Mouse (Mus musculus): ENCODE data around the gene Wfikkn2. TPM values are rescaled to one million over a fixed set of nuclear protein-coding genes. Genes with fewer than 3 reads are reported as not detected.
"Not testable (repeated sequence)": the region's sequence is repeated elsewhere in the genome, so short reads cannot be mapped to it uniquely, and the experiment has no call there.

Wfikkn2 gene
- total RNA-seq (2021), result 1 to 10 TPM; 2.0 to 2.2 TPM

DNA sequence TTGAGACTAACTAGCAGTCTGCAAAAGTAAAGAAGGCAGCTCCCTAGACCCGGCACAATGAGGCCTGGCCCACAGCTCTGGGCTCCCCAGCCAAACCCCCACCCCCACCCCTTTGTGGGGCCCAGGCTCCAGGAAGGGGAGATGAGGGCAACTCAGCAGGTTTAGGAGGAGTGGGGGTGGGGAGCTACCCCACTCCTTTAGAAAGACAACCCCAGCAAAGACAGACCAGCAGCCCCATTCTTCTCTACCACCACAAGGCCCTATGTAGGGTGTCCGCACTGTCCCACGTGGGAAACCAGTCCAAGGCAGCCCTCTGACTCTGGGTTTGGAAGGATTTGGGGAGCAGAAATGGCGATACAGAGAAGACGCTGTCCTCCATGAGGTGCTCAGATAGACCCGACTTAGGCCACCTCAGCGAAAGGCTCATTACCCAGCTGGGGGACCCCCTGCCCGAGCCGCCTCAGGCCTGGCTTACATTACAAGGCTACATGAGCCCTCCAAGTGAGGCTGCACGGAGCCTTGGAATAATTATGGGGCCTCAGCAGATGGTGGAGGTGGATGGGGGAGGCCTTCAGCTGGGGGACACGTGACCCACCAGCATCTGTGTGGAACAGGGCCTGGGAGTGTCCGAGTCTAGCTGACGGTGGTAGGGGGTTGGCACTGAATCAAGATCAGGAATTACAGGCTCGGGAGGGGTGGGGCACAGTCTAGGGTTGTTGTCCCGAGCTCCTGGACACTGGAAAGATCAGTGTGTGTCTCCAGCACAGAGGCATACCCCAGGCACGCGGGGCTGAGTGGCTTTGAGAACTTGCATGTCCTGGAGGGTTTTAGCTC lies at the start of gene Wfikkn2:
Gene Wfikkn2, minus strand, starts transcription at position 51 of the 834 bp plus-strand sequence.
- intact Hi-C loops (cut with DNase I), result no loop called here
- no peak for DNase-seq

DNA sequence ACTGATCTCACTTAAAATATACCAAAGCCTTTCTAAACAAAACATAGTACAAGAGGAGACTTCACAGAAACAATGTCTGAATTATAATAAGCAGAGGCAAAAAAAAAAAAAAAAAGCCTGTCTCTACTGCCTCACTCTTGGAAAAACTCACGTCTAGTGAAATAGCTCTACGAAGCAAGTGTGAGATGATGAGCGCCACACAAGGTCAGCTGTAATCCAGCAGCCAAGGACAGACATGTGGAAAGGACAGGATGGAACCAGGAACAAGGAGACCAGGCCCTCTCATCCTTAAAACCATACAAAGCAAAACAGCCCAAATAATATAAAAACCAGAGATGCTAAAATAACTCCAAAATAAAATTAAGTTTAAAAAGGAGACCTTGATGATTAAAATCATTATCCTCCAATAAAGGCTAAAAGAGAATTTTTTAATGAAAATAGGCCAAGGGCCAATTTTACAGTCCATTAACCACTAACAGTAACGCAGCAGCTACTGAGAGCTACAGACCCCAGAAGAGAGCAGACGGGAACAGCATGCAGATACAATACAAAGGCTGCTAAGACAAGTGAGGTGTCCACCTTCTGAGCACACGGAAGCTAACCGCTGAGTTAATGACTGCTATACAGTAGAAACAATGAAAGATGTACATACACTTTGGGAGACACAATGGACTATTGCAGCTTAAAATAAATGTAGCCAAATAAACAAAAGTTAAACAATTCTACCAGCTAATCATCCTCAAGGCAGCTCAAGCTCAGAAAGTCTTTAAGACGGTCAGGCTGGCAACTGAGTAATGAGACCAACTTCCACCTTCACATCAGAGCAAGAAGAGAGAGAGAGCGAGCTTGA lies 49.4 kb upstream of the Wfikkn2 start:
- DNase-seq, result no peak
- intact Hi-C loops (cut with DNase I), result no loop called here

DNA sequence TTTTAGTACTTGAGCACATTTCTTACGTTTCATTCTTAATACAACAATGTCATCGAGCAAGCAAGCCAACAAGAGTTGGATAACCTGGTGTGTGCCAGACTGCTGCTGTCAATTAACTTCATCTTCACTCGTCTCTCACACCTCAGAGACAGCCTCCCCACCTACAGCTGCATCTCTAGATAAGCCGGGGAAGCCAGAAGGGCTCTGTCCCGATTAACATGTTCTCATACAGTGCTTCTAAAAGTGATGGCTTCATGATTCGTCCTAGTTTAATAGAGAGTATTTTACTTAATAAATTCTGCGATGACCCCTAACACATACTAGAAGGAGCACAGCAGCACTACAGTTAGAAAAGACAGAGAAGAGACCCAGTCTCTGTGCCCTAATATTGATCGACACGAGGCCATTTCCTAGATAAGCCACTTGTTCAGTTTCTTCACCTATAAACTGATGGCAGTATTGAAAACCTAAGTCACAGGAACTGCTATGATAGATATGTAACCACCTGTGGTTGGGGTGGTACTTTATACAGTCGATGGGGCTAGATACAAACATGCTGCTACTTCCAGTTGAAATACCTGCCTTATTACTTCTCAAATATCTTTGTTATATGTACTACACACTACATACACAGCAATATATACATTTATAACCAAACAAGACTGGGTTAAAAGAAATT lies 44.4 kb upstream of the Wfikkn2 start:
- intact Hi-C loops (cut with DNase I), result loop anchor here (2.0 kb wide), 1 partner anchor 25 kb away; no protein-coding TSS in a partner anchor
- DNase-seq, result no peak

DNA sequence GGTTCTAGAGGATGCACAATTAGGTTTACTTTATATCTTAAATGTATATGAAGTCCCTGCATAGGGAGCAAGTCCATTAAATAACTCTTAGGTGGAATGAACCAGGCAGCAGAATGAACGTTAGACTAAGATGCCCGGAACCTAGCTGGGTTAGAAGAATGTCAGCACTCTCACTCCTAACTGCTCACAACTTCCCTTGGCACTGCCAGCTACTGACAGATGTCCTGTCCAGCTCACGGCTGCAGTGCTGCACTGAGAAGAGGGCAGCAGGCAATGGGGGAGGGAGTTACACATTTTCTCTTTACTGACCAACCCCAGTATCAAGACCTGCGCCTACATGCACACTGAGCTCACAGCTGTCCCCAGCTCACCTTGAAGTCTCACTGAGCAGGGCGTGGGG lies 41.3 kb upstream of the Wfikkn2 start:
- DNase-seq, result no peak

DNA sequence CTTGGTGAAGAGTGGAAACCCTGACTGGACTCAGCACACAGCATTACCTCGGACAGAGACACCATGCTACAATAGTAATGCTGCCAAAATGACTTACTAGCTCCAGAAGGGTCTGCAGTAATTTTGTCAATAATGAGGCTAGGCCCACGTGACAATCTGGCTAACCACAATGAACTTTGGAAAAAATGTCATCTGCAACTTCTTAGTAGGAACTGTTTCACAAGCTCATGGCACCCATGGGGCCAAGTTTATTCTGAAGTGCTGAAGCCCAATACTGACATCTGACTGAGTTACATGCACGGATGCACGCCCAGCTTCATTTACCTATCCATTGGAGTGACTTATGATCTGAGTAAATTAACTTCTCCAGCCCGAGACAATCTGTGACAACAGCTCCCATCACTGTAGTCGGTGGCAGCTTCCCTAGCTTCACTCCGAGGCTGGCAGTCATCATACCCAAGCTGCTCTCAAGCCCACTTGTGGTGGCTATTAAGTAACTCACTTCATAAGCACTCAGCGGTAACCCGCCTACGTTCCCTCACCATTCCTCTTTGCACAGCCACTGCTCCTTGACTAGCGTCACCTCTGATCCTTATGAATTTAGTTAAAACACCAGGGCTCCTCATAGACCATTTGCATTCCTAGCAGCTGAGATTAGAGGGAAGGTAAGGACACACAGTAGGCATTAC lies 40.2 kb upstream of the Wfikkn2 start:
- no peak for DNase-seq
- intact Hi-C loops (cut with DNase I), result loop anchor here (5.0 kb wide), 1 partner anchor 201 kb away; the partner anchor contains the start of gene Spata20

More for the DNA sequence above, 41.3 kb upstream of the Wfikkn2 start:
- intact Hi-C loops (cut with DNase I), result loop anchor here (5.0 kb wide), 1 partner anchor 200 kb away; the partner anchor contains the start of gene Spata20

DNA sequence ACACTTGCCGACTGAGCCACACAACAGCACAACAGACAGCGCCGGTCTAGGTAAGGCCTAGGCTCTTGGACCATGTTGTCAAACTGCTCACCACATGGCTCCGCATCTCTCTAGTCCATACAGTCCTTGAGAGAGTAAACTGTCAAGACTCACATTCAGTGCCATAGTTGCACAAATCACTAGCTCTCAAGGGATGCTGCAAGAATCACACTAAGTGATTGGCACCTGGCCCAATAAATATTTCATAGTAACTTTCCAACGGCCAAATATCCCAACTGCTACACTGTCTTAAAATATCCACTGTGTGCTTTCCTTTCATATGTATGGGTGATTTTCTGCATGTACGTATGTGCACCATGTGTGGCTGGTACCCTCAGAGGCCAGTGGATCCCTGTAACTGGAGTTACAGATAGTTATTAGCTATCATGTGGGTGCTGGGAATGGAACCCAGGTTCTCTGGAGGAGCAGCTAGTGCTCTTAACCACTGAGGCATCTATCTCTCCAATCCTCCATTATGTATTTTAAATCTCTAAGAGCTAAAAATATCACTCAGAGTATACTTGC lies 37.8 kb upstream of the Wfikkn2 start:
- intact Hi-C loops (cut with DNase I), result no loop called here
- no peak for DNase-seq

DNA sequence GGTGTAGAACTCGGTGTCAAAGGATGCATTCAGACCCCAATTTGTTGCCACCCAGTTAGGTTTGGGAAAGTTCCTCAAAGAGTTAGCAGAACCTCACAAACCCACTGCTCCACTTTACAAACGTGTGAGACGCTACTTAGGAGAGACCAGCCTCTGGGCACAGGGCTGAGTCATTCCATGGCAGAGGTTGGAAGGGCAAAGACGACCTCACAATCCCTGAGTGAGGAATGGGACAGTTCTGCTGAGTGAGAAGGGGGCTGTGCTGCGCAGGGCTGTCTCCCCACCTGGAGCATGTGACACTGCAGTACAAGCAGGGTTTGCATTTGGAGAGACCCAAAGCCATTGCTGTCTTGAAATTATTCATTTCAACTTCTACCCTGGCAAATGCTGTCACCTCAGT lies 36.5 kb upstream of the Wfikkn2 start:
- intact Hi-C loops (cut with DNase I), result no loop called here
- DNase-seq, result no peak

DNA sequence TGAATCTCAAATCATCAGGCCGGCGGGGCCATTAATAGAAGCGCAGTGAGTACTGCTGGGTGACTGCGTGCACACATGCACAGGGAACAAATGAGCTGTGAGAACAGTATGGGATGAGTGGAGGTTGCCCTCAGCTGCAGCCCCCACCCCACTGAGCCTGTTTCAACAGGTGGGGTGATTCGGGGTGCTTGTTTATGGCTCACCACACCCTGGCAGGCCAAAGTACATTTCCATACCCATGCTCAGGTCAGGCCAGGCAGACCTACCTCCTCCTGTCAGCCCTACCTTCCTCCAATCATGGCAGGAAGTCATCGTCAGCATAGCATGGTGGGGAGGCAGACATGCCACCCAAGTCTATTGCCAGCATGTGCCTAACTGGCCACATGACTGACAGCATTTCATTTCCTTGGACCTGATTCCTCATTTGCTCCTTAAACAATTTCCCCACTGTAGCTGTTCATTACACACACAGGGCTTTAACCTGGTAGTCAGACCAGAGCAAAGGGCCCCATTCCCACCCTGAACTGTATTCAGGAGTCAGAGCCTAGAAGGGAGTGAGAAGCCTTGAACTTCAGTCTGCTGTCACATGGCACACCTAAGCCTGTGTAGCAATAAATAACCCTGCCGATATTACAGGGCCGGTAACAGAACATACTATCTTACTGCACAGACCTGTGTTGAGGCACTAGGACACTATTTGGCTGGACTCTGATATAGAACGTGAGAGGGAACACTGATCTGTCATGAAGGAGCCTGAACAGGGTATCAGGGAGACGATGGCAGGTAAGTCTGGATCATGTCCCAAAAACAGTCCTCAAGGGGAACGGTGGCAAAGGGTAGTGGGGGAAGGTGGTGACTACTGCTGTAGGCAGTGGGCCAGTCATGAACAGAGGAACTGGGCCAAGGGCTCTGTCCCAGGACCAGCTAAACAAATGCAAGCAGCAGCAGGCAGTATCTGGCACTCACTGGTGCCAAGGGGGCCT lies 35.7 kb upstream of the Wfikkn2 start, which contains the start of gene Gm21885:
Gene Gm21885, plus strand, starts transcription at position 675 of the 983 bp plus-strand sequence.
- DNase-seq, result peak; percentile 64 to 74

DNA sequence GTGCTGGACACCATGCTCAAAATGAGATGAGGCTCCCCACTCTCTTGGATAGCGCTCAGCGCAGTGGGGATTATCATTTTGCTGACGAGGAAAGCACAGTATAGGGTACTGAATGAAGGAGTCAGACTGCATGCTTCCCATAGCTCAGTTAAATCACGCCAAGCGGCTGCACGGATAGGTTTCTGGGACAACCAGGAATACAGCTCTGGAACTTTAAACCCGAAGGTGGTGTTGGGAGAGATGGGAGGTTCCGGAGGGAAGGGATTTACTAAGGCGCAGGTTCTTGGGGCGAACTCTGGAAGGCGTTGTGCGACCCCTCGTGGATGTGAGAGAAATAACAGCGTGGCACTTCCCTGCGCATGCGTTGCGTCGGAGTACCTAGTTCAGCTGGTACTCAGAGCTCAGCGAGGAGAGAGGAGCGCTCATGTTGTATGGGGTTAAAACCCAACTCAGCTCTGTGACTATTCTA lies 31.1 kb upstream of the Wfikkn2 start:
- DNase-seq, result peak; percentile 93 to 96
- intact Hi-C loops (cut with DNase I), result loop anchor here (1.0 kb wide), 2 partner anchors 41 to 149 kb away; no protein-coding TSS in a partner anchor

More for the DNA sequence above, 35.7 kb upstream of the Wfikkn2 start, which contains the start of gene Gm21885:
- intact Hi-C loops (cut with DNase I), result no loop called here

DNA sequence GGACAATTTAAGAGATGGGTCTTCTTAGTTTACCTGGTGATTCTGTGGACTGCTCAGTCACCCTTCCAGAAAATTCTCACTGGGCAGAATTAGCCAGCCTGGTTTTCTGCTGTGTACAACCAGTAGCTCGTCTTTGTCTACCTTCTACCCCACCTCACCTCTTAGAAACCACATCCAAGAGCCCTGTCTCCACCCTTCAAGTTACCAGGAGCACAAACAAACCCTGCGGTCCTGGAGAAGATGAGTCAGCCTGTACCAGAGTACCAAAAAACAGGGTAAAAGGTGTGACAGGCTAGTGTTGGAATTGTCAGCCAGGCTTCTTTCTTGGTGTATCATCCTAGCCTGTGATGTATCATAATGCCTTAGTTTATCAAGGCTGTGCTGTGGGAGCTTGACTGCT lies 29.9 kb upstream of the Wfikkn2 start:
- no peak for DNase-seq
- intact Hi-C loops (cut with DNase I), result no loop called here

DNA sequence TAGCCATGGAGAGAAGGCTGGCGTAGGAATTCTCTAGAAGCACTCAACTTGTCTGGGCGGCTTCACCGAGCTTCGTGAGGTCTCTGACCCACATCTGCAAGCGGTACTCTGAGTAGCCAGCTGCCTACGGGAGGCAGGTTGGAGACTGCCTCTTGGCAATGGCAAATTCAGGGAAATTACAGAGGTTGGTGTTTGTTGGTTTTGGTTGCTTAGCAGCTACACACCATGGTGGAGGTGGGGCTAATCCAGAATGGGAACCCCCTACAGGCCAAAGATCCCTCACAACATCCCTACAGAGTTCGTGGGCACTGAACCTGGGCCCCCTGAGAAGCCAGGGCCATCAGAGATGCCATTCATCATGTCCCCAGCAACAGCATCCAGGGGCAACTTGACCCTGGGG lies 29.4 kb upstream of the Wfikkn2 start:
- DNase-seq, result no peak
- intact Hi-C loops (cut with DNase I), result no loop called here

DNA sequence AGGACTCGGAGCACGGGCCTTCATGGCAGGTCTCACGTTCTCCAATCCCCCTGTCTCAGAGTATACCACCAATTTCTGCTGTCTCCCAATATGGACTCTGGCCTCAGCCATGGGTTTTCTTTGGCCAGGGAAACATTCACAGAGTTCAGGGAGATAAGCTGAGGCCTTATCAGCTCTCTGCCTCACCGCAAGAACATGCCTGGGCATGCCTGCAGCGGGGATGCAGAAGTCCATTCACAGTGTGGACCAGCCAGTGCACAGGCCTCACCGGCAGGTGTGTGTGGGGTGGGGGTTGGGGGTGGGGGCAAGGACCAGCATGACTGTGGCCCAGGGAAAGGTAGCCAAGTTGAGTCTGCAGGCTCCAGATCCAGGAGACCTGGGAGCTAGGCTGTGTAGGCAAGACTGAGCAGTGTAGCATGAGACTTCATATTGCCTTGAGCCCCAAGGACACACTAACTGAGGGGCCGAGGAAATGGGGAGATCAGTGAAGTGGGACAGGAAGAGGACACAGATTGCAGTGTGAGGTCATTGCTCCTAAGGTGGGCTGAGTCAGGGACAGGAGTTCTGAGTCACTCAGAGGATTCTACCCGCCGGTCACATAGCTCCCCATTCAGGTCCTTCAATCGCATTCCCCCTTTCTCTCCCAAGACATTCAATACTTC lies 28.5 kb upstream of the Wfikkn2 start:
- intact Hi-C loops (cut with DNase I), result no loop called here
- no peak for DNase-seq

DNA sequence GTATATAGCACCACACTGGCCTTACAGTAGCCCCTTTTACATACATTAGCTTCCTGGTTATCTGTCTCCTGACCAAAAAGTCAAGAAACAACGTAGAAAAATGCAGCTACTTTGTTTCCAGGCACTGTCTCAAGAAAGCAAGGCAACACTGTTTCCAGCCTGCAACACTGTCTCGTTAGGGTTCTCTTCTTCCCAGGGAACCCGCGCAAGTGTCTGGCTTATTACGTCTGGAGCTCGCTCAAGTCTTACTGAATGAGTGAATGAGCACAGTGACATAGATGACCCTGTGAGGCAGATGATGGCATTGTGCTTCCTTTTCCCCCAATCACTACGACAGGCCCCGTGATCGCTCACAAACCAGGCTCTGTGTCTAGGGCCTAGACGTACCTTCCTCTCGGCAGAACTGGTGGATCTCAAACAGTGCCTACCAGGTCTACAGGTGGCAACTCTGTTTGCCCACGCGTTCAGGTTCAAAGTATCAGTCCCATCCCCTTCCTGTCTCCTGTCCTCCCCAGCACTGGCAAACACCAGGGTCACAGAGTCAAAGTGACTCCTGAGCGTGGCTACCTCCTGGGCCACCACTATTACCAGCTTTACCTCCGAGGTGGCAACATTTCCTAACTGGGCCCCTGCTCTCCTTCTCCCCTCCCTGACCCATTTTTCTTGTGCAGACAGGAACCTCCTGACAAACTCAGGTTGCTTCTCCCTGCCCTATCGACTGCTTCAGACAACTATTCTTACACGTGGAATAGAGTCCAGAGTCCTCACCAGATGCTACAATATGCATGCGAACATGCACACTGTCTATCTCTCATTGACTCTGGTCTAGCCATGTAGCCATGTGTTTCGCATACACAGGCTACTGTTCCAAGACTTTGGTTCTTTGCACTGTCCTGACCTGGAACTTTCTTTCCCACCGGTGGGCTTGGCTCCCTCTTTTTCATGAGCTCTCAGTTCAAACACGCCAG lies 27.4 kb upstream of the Wfikkn2 start:
- intact Hi-C loops (cut with DNase I), result no loop called here
- DNase-seq, result no peak

DNA sequence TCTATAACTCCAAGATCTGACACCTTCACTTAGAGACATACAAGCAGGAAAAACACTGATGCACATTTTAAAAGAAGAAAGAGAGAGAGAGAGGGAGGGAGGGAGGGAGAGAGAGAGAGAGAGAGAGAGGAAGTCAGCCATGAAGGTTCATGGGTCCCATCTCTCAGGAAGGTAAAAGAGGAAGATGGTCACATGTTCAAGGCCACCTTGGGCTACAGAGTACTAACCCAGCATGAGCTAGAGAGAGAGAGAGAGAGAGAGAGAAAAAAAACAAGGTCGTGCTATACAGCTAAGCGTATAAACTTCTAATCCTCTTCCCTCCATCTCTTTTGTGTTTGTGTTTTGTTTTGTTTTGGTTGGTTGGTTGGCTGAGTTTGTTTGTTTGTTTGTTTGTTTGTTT lies 25.2 kb upstream of the Wfikkn2 start:
- intact Hi-C loops (cut with DNase I), result no loop called here
- DNase-seq, result no peak

DNA sequence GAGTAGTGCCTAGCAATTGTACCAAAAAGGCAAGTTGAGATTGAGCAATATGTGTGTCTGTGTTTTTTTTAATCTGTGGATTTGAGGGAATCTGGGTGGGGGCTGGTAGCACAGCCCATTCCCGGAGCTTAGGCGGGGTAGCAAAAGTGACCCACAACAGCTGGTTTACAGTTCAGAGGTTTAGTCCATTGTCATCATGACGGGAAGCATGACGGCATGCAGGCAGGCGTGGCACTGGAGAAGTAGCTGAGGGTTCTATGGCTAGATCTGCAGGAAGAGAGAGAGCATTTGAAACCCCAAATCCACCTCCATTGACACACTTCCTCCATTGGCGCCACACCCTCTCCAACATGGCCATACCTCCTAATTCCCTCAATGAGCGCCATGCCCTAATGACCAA lies 24.1 kb upstream of the Wfikkn2 start:
- DNase-seq, result no peak
- intact Hi-C loops (cut with DNase I), result no loop called here

DNA sequence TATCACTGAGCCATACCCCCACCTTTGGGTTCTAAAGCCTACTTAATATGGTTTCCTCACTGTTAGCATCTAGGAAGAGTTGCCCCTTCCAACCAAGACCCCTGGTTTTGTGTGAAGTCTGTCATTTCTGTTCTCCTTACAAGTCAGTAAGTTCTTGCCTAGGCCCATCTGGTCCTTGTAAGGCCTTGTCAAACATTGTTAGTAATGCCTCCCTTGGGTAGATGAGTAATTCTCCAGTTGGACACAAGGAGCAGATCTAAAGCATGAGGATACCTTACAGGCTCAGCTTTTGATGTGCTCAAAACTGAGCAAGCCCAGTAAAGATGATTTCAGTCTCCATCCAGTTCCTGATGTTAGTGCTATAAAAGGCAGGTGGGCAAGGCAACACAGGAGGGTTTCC lies 23.0 kb upstream of the Wfikkn2 start:
- intact Hi-C loops (cut with DNase I), result no loop called here
- no peak for DNase-seq

DNA sequence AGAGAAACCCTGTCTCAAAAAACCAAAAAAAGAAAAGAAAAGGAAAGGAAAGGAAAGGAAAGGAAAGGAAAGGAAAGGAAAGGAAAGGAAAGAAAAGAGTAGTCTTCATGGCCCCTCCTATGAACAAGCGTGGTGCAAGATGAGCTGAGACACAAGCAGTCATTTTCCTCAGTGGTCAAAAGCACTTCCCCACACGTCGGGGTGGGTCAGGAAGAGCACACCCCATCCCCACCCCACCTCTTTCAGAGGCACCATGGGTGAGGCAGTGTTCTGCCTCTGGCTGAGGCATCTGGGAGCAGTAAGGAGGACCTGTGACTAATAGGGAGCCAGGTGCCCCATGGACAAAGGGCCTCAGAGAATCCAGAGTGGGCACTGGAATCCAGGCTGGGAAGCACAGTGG lies 20.4 kb upstream of the Wfikkn2 start:
- intact Hi-C loops (cut with DNase I); DNase-seq: not testable (repeated sequence)

Measured in heart, postnatal 10 days (tissue).